8 mouse cellular contexts compared by ENCODE assay signal in genomic region chrX:170004236-170004635, GRCm38 (mm10). TPM values are rescaled to one million over a fixed set of nuclear protein-coding genes. Genes with fewer than 3 reads are reported as not detected.
DNase-seq lines count a peak whose midpoint lies in the region; ATAC-seq lines count a peak whose summit lies in the region.
"Not testable (repeated sequence)": the region's sequence is repeated elsewhere in the genome, so short reads cannot be mapped to it uniquely, and the experiment has no call there.

No protein-coding gene starts in this region.

- ATAC-seq in midbrain, embryonic 11.5 days (ENCODE audit: low FRiP score), result peak; percentile 2; the same call in 1 of the 2 replicates

- H3K4me2 ChIP-seq in midbrain, embryonic 11.5 days, result not testable (repeated sequence)

- DNase-seq in ES-CJ7 (ENCODE audit: low read depth, low spot score), result peak; percentile 59
- DNase-seq in adrenal gland, postnatal 10 days, result peak; percentile 22
- peak; percentile 49 for DNase-seq in embryonic facial prominence, embryonic 10.5 days (ENCODE audit: low spot score)
- DNase-seq in heart, adult 11 months, result peak; percentile 97
- DNase-seq in layer of hippocampus, adult 11-12 months (ENCODE audit: low spot score), result peak; percentile 29
- not testable (repeated sequence) for DNase-seq in midbrain, embryonic 11.5 days (ENCODE audit: low spot score, missing footprints)
- DNase-seq in retina, postnatal 1 day, result peak; percentile 84
- DNase-seq in yolk sac, embryonic 10.5 days (ENCODE audit: low spot score), result peak; percentile 14

- WGBS in embryonic facial prominence, embryonic 10.5 days, result 41% methylated on average over 2 of the region's 2 CpGs
- 43% methylated on average over 2 of the region's 2 CpGs for WGBS in midbrain, embryonic 11.5 days

- peak overlapping the region; percentile 0; the same call in 1 of the 2 replicates for H3K9ac ChIP-seq in midbrain, embryonic 11.5 days (ENCODE audit: low read length)

- not testable (repeated sequence) for H3K27me3 ChIP-seq in embryonic facial prominence, embryonic 10.5 days (replicated peaks; ENCODE audit: low read depth, poor library complexity, severe bottlenecking); midbrain, embryonic 11.5 days (ENCODE audit: control insufficient read depth, insufficient read depth, low read length)

- H3K4me1 ChIP-seq in embryonic facial prominence, embryonic 10.5 days, result peaks cover 26% of the 10 kb centered on the region
- H3K4me1 ChIP-seq in midbrain, embryonic 11.5 days (ENCODE audit: control insufficient read depth, insufficient read depth, low read length), result peaks cover 22% of the 10 kb centered on the region

- H3K36me3 ChIP-seq in embryonic facial prominence, embryonic 10.5 days (replicated peaks); midbrain, embryonic 11.5 days (ENCODE audit: control insufficient read depth, insufficient read depth, low read length): not testable (repeated sequence)

- H3K27ac ChIP-seq in embryonic facial prominence, embryonic 10.5 days (replicated peaks), result peak overlapping the region; percentile 55
- H3K27ac ChIP-seq in midbrain, embryonic 11.5 days (ENCODE audit: low read depth, low read length), result peak overlapping the region; percentile 57

- H3K9me3 ChIP-seq in embryonic facial prominence, embryonic 10.5 days, result peaks cover 43% of the 10 kb centered on the region
- peaks cover 11% of the 10 kb centered on the region for H3K9me3 ChIP-seq in midbrain, embryonic 11.5 days (ENCODE audit: control insufficient read depth, low read length)

- not testable (repeated sequence) for H3K4me3 ChIP-seq in embryonic facial prominence, embryonic 10.5 days; midbrain, embryonic 11.5 days (ENCODE audit: low read depth, low read length)

RNA-seq across cellular contexts. Expression of gene Gm21887, which starts 5.2 kb away (rescaled TPM):
- total RNA-seq in adrenal gland, postnatal 10 days (2021), result 100 to 1,000 TPM; 102 to 237 TPM
- 259 and 324 TPM in 2 replicates for polyA plus RNA-seq in embryonic facial prominence, embryonic 10.5 days (2016; fragmentation: Nextera tagmentation; extraction: Ambion mirVana)
- 177 and 189 TPM in 2 replicates for polyA plus RNA-seq in midbrain, embryonic 11.5 days (2014; fragmentation: Nextera tagmentation; extraction: Ambion mirVana)
